Mouse (Mus musculus): Measurements from ENCODE around the gene Mgmt. TPM values are rescaled to one million over a fixed set of nuclear protein-coding genes. Genes with fewer than 3 reads are reported as not detected.

Mgmt gene
- total and polyA plus RNA-seq, 3 experiments, result not detected

- Histone ChIP-seq H3K27me3 (ENCODE audit: control insufficient read depth in 1 of 2, insufficient read depth in 2 of 2, low read length in 2 of 2) (no peaks in the 10 kb centered on the region), H3K4me1 (ENCODE audit: control insufficient read depth in 1 of 2, insufficient read depth in 2 of 2, low read length in 2 of 2) (no peaks in the 10 kb centered on the region), H3K9ac (ENCODE audit: control insufficient read depth, low read depth, low read length, poor library complexity, severe bottlenecking) (no peak overlapping the region), H3K27ac (ENCODE audit: control insufficient read depth, low read depth, low read length) (no peak overlapping the region), H3K9me3 (replicated peaks; ENCODE audit: insufficient read depth, low read length) (no peaks in the 10 kb centered on the region), H3K4me3 (ENCODE audit: control insufficient read depth in 1 of 2, insufficient read depth in 1 of 2, low read depth in 2 of 2, low read length in 2 of 2) (no peak overlapping the region), H3K36me3 (ENCODE audit: control insufficient read depth in 1 of 2, insufficient read depth in 2 of 2, low read length in 2 of 2) (no peaks in the 10 kb centered on the region), H3K79me2 (ENCODE audit: control insufficient read depth, insufficient read depth, low read length, poor library complexity) (no peaks in the 10 kb centered on the region)
- TF ChIP-seq TAL1 (IDR thresholded peaks at IDR 0.05; ENCODE audit: low read length) (no peak), EP300 (IDR thresholded peaks at IDR 0.05; ENCODE audit: low read depth in 1 of 2, low read length in 2 of 2) (no peak), GATA1 (IDR thresholded peaks at IDR 0.05; ENCODE audit: low read depth, low read length) (no peak), KAT2A (conservative IDR thresholded peaks at IDR 0.05; ENCODE audit: low read depth, low read length) (no peak), ELF1 (IDR thresholded peaks at IDR 0.05; ENCODE audit: low read depth, low read length) (no peak), RAD21 (IDR thresholded peaks at IDR 0.05; ENCODE audit: low read depth, low read length) (no peak), MYB (IDR thresholded peaks at IDR 0.05; ENCODE audit: low read depth, low read length) (no peak), POLR2A (IDR thresholded peaks at IDR 0.05; ENCODE audit: control insufficient read depth in 1 of 2, insufficient read depth in 1 of 2, low read depth in 1 of 2, low read length in 2 of 2, poor library complexity in 1 of 2) (no peak), MEF2A (IDR thresholded peaks at IDR 0.05; ENCODE audit: extremely low read depth, insufficient replicate concordance, low read depth, low read length, poor library complexity, severe bottlenecking) (no peak), USF1 (IDR thresholded peaks at IDR 0.05; ENCODE audit: low read depth, low read length) (no peak), ETS1 (IDR thresholded peaks at IDR 0.05; ENCODE audit: low read depth, low read length) (no peak), ZMIZ1 (IDR thresholded peaks at IDR 0.05; ENCODE audit: low read depth, low read length) (no peak)
- no peak for DNase-seq (ENCODE audit: low read depth, low spot score)
Measured at GRCm38 (mm10) chr7:136924610-136925260, 30.3 kb downstream of the Mgmt start.

DNA sequence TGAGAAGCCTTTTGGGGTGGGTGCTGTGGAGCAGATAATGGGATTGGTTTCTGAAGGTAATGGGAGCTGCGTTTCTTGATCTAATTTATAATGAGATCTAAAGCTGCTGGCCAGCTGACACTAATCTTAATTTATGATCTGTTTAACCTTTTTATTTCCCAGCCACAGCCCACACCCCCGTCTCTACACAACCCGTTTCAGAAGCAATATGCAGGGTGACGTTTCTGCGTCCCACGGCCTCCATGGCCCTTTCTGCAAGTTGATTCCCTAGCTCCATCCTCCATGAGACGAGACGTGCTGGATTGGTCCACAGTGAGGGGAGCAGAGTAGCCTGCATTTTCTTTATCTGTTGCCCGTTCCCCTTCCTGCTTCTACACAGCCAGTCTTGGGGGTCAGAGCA lies 31.8 kb downstream of the Mgmt start:
- H3K27ac ChIP-seq (ENCODE audit: control insufficient read depth, low read depth, low read length), result no peak overlapping the region
- DNase-seq (ENCODE audit: low read depth, low spot score), result no peak
- TF ChIP-seq MYB (IDR thresholded peaks at IDR 0.05; ENCODE audit: low read depth, low read length) (no peak), POLR2AphosphoS5 (IDR thresholded peaks at IDR 0.05; ENCODE audit: borderline replicate concordance, low read depth, low read length) (no peak), MAZ (IDR thresholded peaks at IDR 0.05; ENCODE audit: low read depth, low read length) (no peak), RAD21 (IDR thresholded peaks at IDR 0.05; ENCODE audit: low read depth, low read length) (no peak), CHD2 (IDR thresholded peaks at IDR 0.05; ENCODE audit: low read length) (no peak), TAL1 (IDR thresholded peaks at IDR 0.05; ENCODE audit: low read length) (no peak), CHD1 (IDR thresholded peaks at IDR 0.05; ENCODE audit: low read depth, low read length) (no peak), UBTF (IDR thresholded peaks at IDR 0.05; ENCODE audit: borderline replicate concordance, insufficient read depth, low read depth, low read length) (no peak), EP300 (IDR thresholded peaks at IDR 0.05; ENCODE audit: low read depth in 1 of 2, low read length in 2 of 2) (no peak), ZC3H11A (IDR thresholded peaks at IDR 0.05; ENCODE audit: low read depth, low read length) (no peak), ETS1 (IDR thresholded peaks at IDR 0.05; ENCODE audit: low read depth, low read length) (no peak), SIN3A (IDR thresholded peaks at IDR 0.05; ENCODE audit: low read length) (no peak), TBP (IDR thresholded peaks at IDR 0.05; ENCODE audit: low read depth, low read length) (no peak), CTCF (IDR thresholded peaks at IDR 0.05 in 2 of 3, conservative IDR thresholded peaks at IDR 0.05 in 1 of 3; ENCODE audit: control insufficient read depth in 1 of 3, insufficient read depth in 1 of 3, low read depth in 2 of 3, low read length in 3 of 3, poor library complexity in 1 of 3, severe bottlenecking in 1 of 3) (no peak)
- no peak overlapping the region for H3K9ac ChIP-seq (ENCODE audit: control insufficient read depth, low read depth, low read length, poor library complexity, severe bottlenecking)
- no peaks in the 10 kb centered on the region for H3K9me3 ChIP-seq (replicated peaks; ENCODE audit: insufficient read depth, low read length)
- no peak overlapping the region for H3K4me3 ChIP-seq (ENCODE audit: control insufficient read depth in 1 of 2, insufficient read depth in 1 of 2, low read depth in 2 of 2, low read length in 2 of 2)
- no peaks in the 10 kb centered on the region for H3K79me2 ChIP-seq (ENCODE audit: control insufficient read depth, insufficient read depth, low read length, poor library complexity)
- H3K4me1 ChIP-seq (ENCODE audit: control insufficient read depth in 1 of 2, insufficient read depth in 2 of 2, low read length in 2 of 2), result no peaks in the 10 kb centered on the region
- no peaks in the 10 kb centered on the region for H3K36me3 ChIP-seq (ENCODE audit: control insufficient read depth in 1 of 2, insufficient read depth in 2 of 2, low read length in 2 of 2)
- H3K27me3 ChIP-seq (ENCODE audit: control insufficient read depth in 1 of 2, insufficient read depth in 2 of 2, low read length in 2 of 2), result no peaks in the 10 kb centered on the region
